Mouse (Mus musculus) hindbrain, embryonic 12.5 days (tissue): ENCODE measurements around the gene Gm14862. TPM values are rescaled to one million over a fixed set of nuclear protein-coding genes. Genes with fewer than 3 reads are reported as not detected.
A peak's percentile ranks its signal among the peaks of the same experiment; 100 is the strongest.
"Not testable (repeated sequence)": the region's sequence is repeated elsewhere in the genome, so short reads cannot be mapped to it uniquely, and the experiment has no call there.

ENCODE experiments used
- ATAC-seq: fragments of 200-750 bp; cut with Nextera tagmentation; 2 replicates; pipeline ENCODE4 v1.8.0; 2017; ENCODE audit warnings: moderate TSS enrichment; ENCODE audit not compliant: low FRiP score
- H3K27ac ChIP-seq: fragments of 300-500 bp; sonication (generic); 2 replicates; pipeline ENCODE4 v1.5.1; 2016; ENCODE audit warnings: mild to moderate bottlenecking
- H3K27me3 ChIP-seq: fragments of 300-500 bp; sonication (generic); 2 replicates; pipeline ENCODE4 v1.6.1; 2016; ENCODE audit warnings: mild to moderate bottlenecking
- H3K36me3 ChIP-seq: fragments of 300-500 bp; sonication (generic); 2 replicates; pipeline ENCODE4 v1.6.1; 2016; ENCODE audit warnings: mild to moderate bottlenecking
- H3K4me1 ChIP-seq: fragments of 300-500 bp; sonication (generic); 2 replicates; pipeline ENCODE4 v1.6.1; 2016
- H3K4me2 ChIP-seq: fragments of 300-500 bp; sonication (generic); replicated peaks from 2 replicates; pipeline ENCODE4 v1.6.1; 2016; ENCODE audit warnings: mild to moderate bottlenecking
- H3K4me3 ChIP-seq: fragments of 300-500 bp; sonication (generic); 2 replicates; pipeline ENCODE4 v1.5.1; 2016; ENCODE audit warnings: mild to moderate bottlenecking
- H3K9ac ChIP-seq: fragments of 300-500 bp; sonication (generic); 2 replicates; pipeline ENCODE4 v1.6.1; 2016; ENCODE audit warnings: mild to moderate bottlenecking, moderate library complexity
- H3K9me3 ChIP-seq: fragments of 300-500 bp; sonication (generic); replicated peaks from 2 replicates; pipeline ENCODE4 v1.6.1; 2016; ENCODE audit warnings: mild to moderate bottlenecking
- WGBS: fragments of 180-500 bp; shearing (Covaris S2); methylation state at CpG from one replicate; pipeline ENCODE4 v1.1.7; 2016; 5-methylcytosine and 5-hydroxymethylcytosine counted together
- polyA plus RNA-seq: library from polyadenylated mRNA; unstranded; fragments of >200 nt; fragmentation: Nextera tagmentation; extraction: Ambion mirVana; gene quantifications from 2 replicates; pipeline ENCODE4 v1.2.1, GENCODE M21; 2016

Gene Gm14862
- polyA plus RNA-seq = 0.35 TPM in 1 of 2 replicates, not detected in the other

GRCm38 (mm10) chrX:9256766-9257165, at the start of gene Gm14862:
TSS of gene Gm14862 (minus strand) at chrX:9256899.
- Histone ChIP-seq H3K27me3 (no peaks in the 10 kb centered on the region), H3K9me3 (no peaks in the 10 kb centered on the region), H3K9ac (no peak within 1 kb of the TSS), H3K4me2 (no peak within 1 kb of the TSS), H3K27ac (no peak within 1 kb of the TSS), H3K4me3 (no peak within 1 kb of the TSS), H3K4me1 (no peaks in the 10 kb centered on the region), H3K36me3 (no peaks in the 10 kb centered on the region)
- WGBS = 87% methylated on average over 5 of the region's 5 CpGs
- no peak for ATAC-seq

- H3K27me3 ChIP-seq = no peaks in the 10 kb centered on the region
- H3K4me3 ChIP-seq = no peak overlapping the region
- WGBS = 77% methylated on average over 1 of the region's 1 CpGs
- H3K9ac ChIP-seq = no peak overlapping the region
- ATAC-seq = no peak
- H3K36me3 ChIP-seq = no peaks in the 10 kb centered on the region
- no peaks in the 10 kb centered on the region for H3K4me1 ChIP-seq
- H3K27ac ChIP-seq = no peak overlapping the region
- no peak overlapping the region for H3K4me2 ChIP-seq
- H3K9me3 ChIP-seq = no peaks in the 10 kb centered on the region
Observed at GRCm38 (mm10) chrX:9303455-9303854, 46.8 kb upstream of the Gm14862 start.

DNA sequence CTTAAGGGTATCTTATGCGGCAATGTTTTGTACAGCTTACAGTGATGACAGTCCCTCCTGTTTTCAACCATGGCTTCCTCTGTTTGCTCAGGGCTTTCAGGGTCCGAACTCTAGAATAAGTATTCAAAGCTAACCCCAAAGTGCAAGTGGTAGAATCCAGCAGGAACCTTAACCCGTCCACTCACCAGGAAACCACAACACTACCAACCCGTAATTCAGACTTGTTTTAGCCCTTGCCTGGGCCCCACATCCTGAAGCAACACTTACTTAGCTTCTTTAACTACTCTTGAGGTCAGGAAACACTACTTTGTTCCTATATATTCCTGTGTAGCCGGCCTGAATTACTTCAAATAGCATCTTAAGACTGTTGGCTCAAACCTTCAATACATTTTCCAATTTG, 46.1 kb upstream of the Gm14862 start:
- no peak overlapping the region for H3K27ac ChIP-seq
- no peak overlapping the region for H3K4me3 ChIP-seq
- no peaks in the 10 kb centered on the region for H3K27me3 ChIP-seq
- no peaks in the 10 kb centered on the region for H3K4me1 ChIP-seq
- no peak overlapping the region for H3K9ac ChIP-seq
- 79% methylated on average over 5 of the region's 5 CpGs for WGBS
- H3K4me2 ChIP-seq = no peak overlapping the region
- ATAC-seq = no peak
- H3K9me3 ChIP-seq = no peaks in the 10 kb centered on the region
- no peaks in the 10 kb centered on the region for H3K36me3 ChIP-seq

DNA sequence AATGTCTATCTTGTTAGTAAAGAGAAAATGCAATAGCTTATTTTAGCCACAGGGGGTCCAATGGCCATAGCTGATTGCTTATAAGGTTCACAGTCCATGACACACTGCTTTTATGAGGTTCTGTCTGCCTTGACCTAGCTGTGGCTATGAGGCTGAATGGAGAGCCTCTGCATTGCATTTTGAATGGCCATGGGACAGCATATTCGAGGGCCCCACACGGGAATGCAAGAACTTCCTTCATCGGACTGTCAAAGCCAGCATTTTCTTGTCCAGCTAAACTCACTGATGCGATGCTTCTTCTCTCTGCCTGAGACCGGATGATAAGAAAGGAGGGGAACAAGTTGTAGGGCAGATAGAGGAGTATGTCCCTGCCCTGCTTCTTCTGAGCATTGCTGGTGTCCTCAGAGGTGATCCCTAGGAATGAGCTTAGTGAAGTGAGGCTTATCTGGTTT, 41.7 kb upstream of the Gm14862 start:
- 85% methylated on average over 5 of the region's 5 CpGs for WGBS

GRCm38 (mm10) chrX:9293140-9293829, 36.6 kb upstream of the Gm14862 start:
- not testable (repeated sequence) for H3K9ac ChIP-seq, H3K4me2 ChIP-seq, ATAC-seq, H3K27ac ChIP-seq, H3K36me3 ChIP-seq, H3K4me3 ChIP-seq, H3K27me3 ChIP-seq, H3K4me1 ChIP-seq, H3K9me3 ChIP-seq
- 80% methylated on average over 4 of the region's 4 CpGs for WGBS

More for the DNA sequence above, 41.7 kb upstream of the Gm14862 start:
- Histone ChIP-seq H3K27ac (no peak overlapping the region), H3K9ac (no peak overlapping the region), H3K36me3 (no peaks in the 10 kb centered on the region), H3K4me1 (no peaks in the 10 kb centered on the region), H3K27me3 (no peaks in the 10 kb centered on the region), H3K4me2 (no peak overlapping the region), H3K9me3 (no peaks in the 10 kb centered on the region), H3K4me3 (no peak overlapping the region)
- ATAC-seq = no peak

DNA sequence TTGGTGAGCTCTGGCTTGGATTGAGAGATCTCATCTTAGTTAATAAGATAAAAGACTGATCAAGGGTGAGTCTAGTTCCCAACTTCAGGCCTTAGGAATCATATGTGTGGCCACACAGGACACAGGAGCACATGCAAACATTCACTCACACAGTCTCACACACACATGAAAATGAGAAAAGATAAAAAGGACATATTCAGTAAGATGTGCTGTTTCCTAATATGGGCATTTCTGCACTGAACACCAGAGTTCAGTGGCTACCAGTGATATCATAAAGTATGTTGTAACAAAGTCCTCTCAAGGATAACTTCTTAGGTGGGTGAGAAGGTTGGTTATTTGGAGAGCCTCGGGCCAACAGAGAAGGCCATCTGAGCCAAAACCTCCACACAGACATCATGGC, 26.8 kb upstream of the Gm14862 start, which contains the start of gene H2al1m:
H2al1m (plus strand) TSS at position 301 of the 400 bp plus-strand sequence.
- not testable (repeated sequence) for H3K27ac ChIP-seq, H3K9ac ChIP-seq, H3K4me3 ChIP-seq, H3K27me3 ChIP-seq, ATAC-seq, H3K36me3 ChIP-seq, H3K4me2 ChIP-seq, H3K4me1 ChIP-seq, H3K9me3 ChIP-seq
- no CpG with 5 or more reads among the region's 1 CpGs for WGBS

DNA sequence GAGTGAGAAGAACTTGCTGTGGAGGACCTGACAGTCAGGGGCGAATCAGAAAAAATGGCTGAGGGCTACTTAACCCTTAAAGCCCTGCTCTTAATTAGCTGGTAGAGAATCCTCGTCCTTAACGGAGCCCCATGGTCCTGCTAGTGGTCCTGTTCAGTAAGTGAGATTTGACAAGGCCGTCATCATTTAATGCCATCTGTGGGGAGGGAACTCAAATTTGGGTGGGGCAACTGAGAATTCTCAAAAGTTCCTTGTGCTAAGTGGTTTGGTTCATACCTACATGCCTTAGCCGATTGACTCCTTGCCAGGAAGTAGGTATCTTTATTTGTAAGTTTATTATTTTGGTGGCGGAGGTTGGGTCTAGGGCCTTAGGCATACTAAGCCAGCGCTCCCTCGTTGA, 17.6 kb upstream of the Gm14862 start:
- WGBS = 81% methylated on average over 8 of the region's 8 CpGs
- no peaks in the 10 kb centered on the region for H3K4me1 ChIP-seq
- no peak overlapping the region for H3K4me2 ChIP-seq
- H3K36me3 ChIP-seq = no peaks in the 10 kb centered on the region
- H3K4me3 ChIP-seq = no peak overlapping the region
- H3K9me3 ChIP-seq = no peaks in the 10 kb centered on the region
- no peaks in the 10 kb centered on the region for H3K27me3 ChIP-seq
- no peak overlapping the region for H3K9ac ChIP-seq
- H3K27ac ChIP-seq = no peak overlapping the region
- ATAC-seq = no peak

GRCm38 (mm10) chrX:9273377-9274002, 16.8 kb upstream of the Gm14862 start:
- Histone ChIP-seq H3K4me1 (no peaks in the 10 kb centered on the region), H3K9me3 (no peaks in the 10 kb centered on the region), H3K4me2 (peak overlapping the region; percentile 51), H3K9ac (no peak overlapping the region; the same call in 1 of the 2 replicates), H3K36me3 (no peaks in the 10 kb centered on the region), H3K4me3 (peak overlapping the region; percentile 58), H3K27ac (no peak overlapping the region), H3K27me3 (no peaks in the 10 kb centered on the region)
- ATAC-seq = no peak
- 64% methylated on average over 12 of the region's 12 CpGs for WGBS

- WGBS = 14% methylated on average over 47 of the region's 94 CpGs
- Histone ChIP-seq H3K9me3 (no peaks in the 10 kb centered on the region), H3K9ac (peak within 1 kb of the TSS; percentile 57), H3K4me3 (peak within 1 kb of the TSS; percentile 58), H3K27ac (peak within 1 kb of the TSS; percentile 44; the same call in 1 of the 2 replicates), H3K4me1 (no peaks in the 10 kb centered on the region), H3K27me3 (no peaks in the 10 kb centered on the region), H3K4me2 (peak within 1 kb of the TSS; percentile 51), H3K36me3 (no peaks in the 10 kb centered on the region)
- peak; percentile 92 for ATAC-seq
Observed at GRCm38 (mm10) chrX:9272460-9273361, 16.0 kb upstream of the Gm14862 start, which contains the start of gene Xk. TSS of gene Xk (plus strand) at chrX:9272756.

DNA sequence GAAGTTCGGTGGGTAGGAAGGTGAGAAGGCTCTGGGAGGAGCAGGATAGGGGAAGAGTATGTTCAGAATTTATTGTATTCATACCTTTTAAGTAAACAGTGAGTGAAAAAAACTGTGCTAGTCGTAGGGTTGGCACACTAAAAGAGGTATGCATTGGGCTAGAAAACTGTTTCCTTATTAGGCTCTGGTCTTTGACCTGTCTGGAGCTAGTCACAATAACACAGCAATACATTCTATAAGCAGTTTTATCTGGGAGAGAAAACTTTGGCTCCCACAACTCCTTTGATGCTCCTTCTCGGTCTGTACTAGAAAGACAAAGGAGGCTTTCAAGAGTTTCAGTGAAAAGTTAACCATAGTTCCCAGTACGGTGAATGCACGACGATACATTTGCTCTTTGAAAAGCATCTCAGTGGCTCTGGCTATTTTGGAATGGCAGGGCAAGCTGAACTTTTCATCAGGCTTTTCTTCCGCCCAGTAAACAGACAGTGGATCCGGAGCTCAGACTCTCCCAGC, 15.3 kb upstream of the Gm14862 start:
- Histone ChIP-seq H3K27me3 (no peaks in the 10 kb centered on the region), H3K4me2 (peak overlapping the region; percentile 51), H3K4me1 (no peaks in the 10 kb centered on the region), H3K27ac (no peak overlapping the region), H3K36me3 (no peaks in the 10 kb centered on the region), H3K9ac (peak overlapping the region; percentile 57; the same call in 1 of the 2 replicates), H3K9me3 (no peaks in the 10 kb centered on the region), H3K4me3 (peak overlapping the region; percentile 58)
- ATAC-seq = peak; percentile 18; the same call in 1 of the 2 replicates
- WGBS = 26% methylated on average over 8 of the region's 8 CpGs

DNA sequence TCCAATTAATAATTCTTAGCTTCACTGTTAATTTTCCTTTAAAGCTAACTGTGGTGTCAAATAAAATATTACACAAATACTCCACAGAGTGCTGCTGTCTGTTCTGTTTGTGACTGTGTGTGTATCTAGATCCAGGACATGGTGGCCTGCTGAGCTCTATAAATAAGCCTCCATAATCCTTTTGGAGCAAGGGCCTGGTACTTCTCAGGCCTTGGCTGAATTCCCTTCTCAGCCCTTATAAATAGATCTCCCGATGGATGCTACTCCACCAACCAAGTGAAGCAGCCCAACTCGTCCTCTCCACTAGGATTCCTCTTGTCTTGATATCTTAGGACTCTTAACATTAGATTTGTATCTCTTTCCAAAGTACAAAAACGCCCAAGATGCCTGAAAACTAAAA, 14.4 kb upstream of the Gm14862 start:
- ATAC-seq = no peak
- Histone ChIP-seq H3K4me2 (no peak overlapping the region), H3K9me3 (no peaks in the 10 kb centered on the region), H3K36me3 (no peaks in the 10 kb centered on the region), H3K4me3 (no peak overlapping the region), H3K4me1 (no peaks in the 10 kb centered on the region), H3K9ac (no peak overlapping the region), H3K27ac (no peak overlapping the region), H3K27me3 (no peaks in the 10 kb centered on the region)
- WGBS = 60% methylated on average over 3 of the region's 3 CpGs

DNA sequence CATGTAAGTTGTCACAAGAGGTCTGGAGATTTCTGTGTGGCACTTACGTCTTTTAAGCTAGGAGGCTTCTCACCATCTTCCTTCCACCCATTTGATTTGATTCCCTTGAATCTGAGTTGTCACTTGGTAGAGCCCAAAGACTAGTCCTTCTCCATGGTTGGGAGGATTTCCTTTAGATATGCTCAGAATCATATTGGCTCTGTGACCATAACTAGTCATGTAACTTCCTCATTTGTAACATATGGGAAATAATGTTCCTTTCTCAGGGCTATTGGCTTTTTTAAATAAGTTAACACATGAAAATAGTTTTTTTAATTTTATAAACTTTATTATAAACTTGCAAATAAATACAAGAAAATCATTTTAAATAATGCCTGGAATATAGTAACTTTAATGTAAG, 2.6 kb upstream of the Gm14862 start:
- Histone ChIP-seq H3K4me1 (no peaks in the 10 kb centered on the region), H3K36me3 (no peaks in the 10 kb centered on the region), H3K9ac (no peak overlapping the region), H3K4me2 (no peak overlapping the region), H3K27ac (no peak overlapping the region), H3K27me3 (no peaks in the 10 kb centered on the region), H3K9me3 (no peaks in the 10 kb centered on the region), H3K4me3 (no peak overlapping the region)
- WGBS = 92% methylated on average over 1 of the region's 1 CpGs
- ATAC-seq = no peak
